Mouse (Mus musculus): ENCODE data around the gene Snx29. TPM values are rescaled to one million over a fixed set of nuclear protein-coding genes. Genes with fewer than 3 reads are reported as not detected.

Gene Snx29
- total and polyA plus RNA-seq, 3 experiments = 1.2 to 3.2 (median 3.1) TPM

GRCm38 (mm10) chr16:11750605-11751004, 427.9 kb downstream of the Snx29 start:
- Histone ChIP-seq H3K36me3 (replicated peaks in 1 of 2; ENCODE audit: control insufficient read depth in 1 of 2, insufficient read depth in 1 of 2, low read length in 1 of 2) (peaks cover 0 to 6% of the 10 kb centered on the region in 2 experiments), H3K4me2 (ENCODE audit: insufficient read depth, low read depth, poor library complexity, severe bottlenecking) (no peak overlapping the region), H3K9ac (ENCODE audit: insufficient read depth, low read depth) (no peak overlapping the region), H3K27me3 (replicated peaks) (no peaks in the 10 kb centered on the region), H3K79me2 (replicated peaks; ENCODE audit: control insufficient read depth, extremely low read depth, insufficient read depth, poor library complexity, severe bottlenecking) (no peaks in the 10 kb centered on the region), H3K27ac (ENCODE audit: insufficient read depth, low read depth) (no peak overlapping the region), H3K9me3 (replicated peaks; ENCODE audit: low read length) (no peaks in the 10 kb centered on the region), H3K4me3 (replicated peaks in 1 of 3; ENCODE audit: low read depth in 2 of 3, low read length in 2 of 3, poor library complexity in 1 of 3) (no peak overlapping the region), H3K4me1 (ENCODE audit: control insufficient read depth in 1 of 2, insufficient read depth in 2 of 2) (peaks cover 0 to 48% of the 10 kb centered on the region in 2 experiments; a peak in 3 of 4 replicates)
- TF ChIP-seq MXI1 (IDR thresholded peaks at IDR 0.05; ENCODE audit: low read depth, low read length) (no peak), MEF2A (IDR thresholded peaks at IDR 0.05; ENCODE audit: borderline replicate concordance, low read depth, low read length) (no peak), RAD21 (IDR thresholded peaks at IDR 0.05; ENCODE audit: low read depth, low read length) (no peak), BHLHE40 (IDR thresholded peaks at IDR 0.05; ENCODE audit: low read depth, low read length) (no peak), POLR2A (IDR thresholded peaks at IDR 0.05; ENCODE audit: low read depth, low read length) (no peak), POLR2AphosphoS2 (IDR thresholded peaks at IDR 0.05; ENCODE audit: low read depth, low read length) (no peak), RCOR1 (conservative IDR thresholded peaks at IDR 0.05; ENCODE audit: low read depth, low read length) (no peak), CHD2 (IDR thresholded peaks at IDR 0.05; ENCODE audit: low read length) (no peak), PAX5 (IDR thresholded peaks at IDR 0.05; ENCODE audit: low read length) (no peak), NELFE (IDR thresholded peaks at IDR 0.05; ENCODE audit: low read depth, low read length) (no peak)
- dilution Hi-C loops (cut with MboI; ENCODE audit: extremely low pct_ligation_motif_present, extremely low pct_unique_long_range_greater_than_20kb, low sequenced_read_pairs) = no loop called here
- in situ Hi-C loops (cut with MboI; ENCODE audit: low pct_ligation_motif_present, low pct_unique_long_range_greater_than_20kb, low sequenced_read_pairs) = no loop called here
- peak; percentile 29 for DNase-seq (ENCODE audit: extremely low read depth)

GRCm38 (mm10) chr16:11752557-11752956, 429.8 kb downstream of the Snx29 start:
- H3K27ac ChIP-seq (ENCODE audit: insufficient read depth, low read depth) = no peak overlapping the region
- H3K9me3 ChIP-seq (replicated peaks; ENCODE audit: low read length) = no peaks in the 10 kb centered on the region
- no peak overlapping the region for H3K4me2 ChIP-seq (ENCODE audit: insufficient read depth, low read depth, poor library complexity, severe bottlenecking)
- H3K9ac ChIP-seq (ENCODE audit: insufficient read depth, low read depth) = no peak overlapping the region
- dilution Hi-C loops (cut with MboI; ENCODE audit: extremely low pct_ligation_motif_present, extremely low pct_unique_long_range_greater_than_20kb, low sequenced_read_pairs) = no loop called here
- in situ Hi-C loops (cut with MboI; ENCODE audit: low pct_ligation_motif_present, low pct_unique_long_range_greater_than_20kb, low sequenced_read_pairs) = no loop called here
- H3K4me1 ChIP-seq (ENCODE audit: control insufficient read depth in 1 of 2, insufficient read depth in 2 of 2) = peaks cover 0 to 48% of the 10 kb centered on the region in 2 experiments; a peak in 3 of 4 replicates
- no peak overlapping the region for H3K4me3 ChIP-seq (replicated peaks in 1 of 3; ENCODE audit: low read depth in 2 of 3, low read length in 2 of 3, poor library complexity in 1 of 3)
- no peaks in the 10 kb centered on the region for H3K27me3 ChIP-seq (replicated peaks)
- peaks cover 0 to 9% of the 10 kb centered on the region in 2 experiments for H3K36me3 ChIP-seq (replicated peaks in 1 of 2; ENCODE audit: control insufficient read depth in 1 of 2, insufficient read depth in 1 of 2, low read length in 1 of 2)
- DNase-seq (ENCODE audit: extremely low read depth) = no peak
- TF ChIP-seq MEF2A (IDR thresholded peaks at IDR 0.05; ENCODE audit: borderline replicate concordance, low read depth, low read length) (no peak), CHD1 (IDR thresholded peaks at IDR 0.05; ENCODE audit: low read depth, low read length) (no peak), USF1 (IDR thresholded peaks at IDR 0.05; ENCODE audit: low read depth, low read length) (no peak), ZMIZ1 (IDR thresholded peaks at IDR 0.05; ENCODE audit: low read depth, low read length) (no peak), MAZ (IDR thresholded peaks at IDR 0.05; ENCODE audit: low read depth, low read length) (no peak), CTCF (conservative IDR thresholded peaks at IDR 0.05 in 1 of 2, IDR thresholded peaks at IDR 0.05 in 1 of 2; ENCODE audit: low read depth in 2 of 2, low read length in 2 of 2) (no peak), JUN (IDR thresholded peaks at IDR 0.05; ENCODE audit: insufficient read depth, low read depth, low read length) (no peak), NRF1 (IDR thresholded peaks at IDR 0.05; ENCODE audit: low read depth, low read length) (no peak), USF2 (conservative IDR thresholded peaks at IDR 0.05; ENCODE audit: low read depth, low read length) (no peak), MAFK (IDR thresholded peaks at IDR 0.05; ENCODE audit: insufficient replicate concordance, low read length) (no peak), KAT2A (IDR thresholded peaks at IDR 0.05; ENCODE audit: insufficient replicate concordance, low read length) (no peak), ZNF384 (IDR thresholded peaks at IDR 0.05; ENCODE audit: low read depth, low read length) (no peak), BHLHE40 (IDR thresholded peaks at IDR 0.05; ENCODE audit: low read depth, low read length) (no peak), POLR2A (IDR thresholded peaks at IDR 0.05; ENCODE audit: low read depth, low read length) (no peak), UBTF (IDR thresholded peaks at IDR 0.05; ENCODE audit: low read depth, low read length) (no peak), GABPA (IDR thresholded peaks at IDR 0.05; ENCODE audit: insufficient replicate concordance, low read depth, low read length) (no peak), NELFE (IDR thresholded peaks at IDR 0.05; ENCODE audit: low read depth, low read length) (no peak), HCFC1 (IDR thresholded peaks at IDR 0.05; ENCODE audit: low read depth, low read length) (no peak), E2F4 (IDR thresholded peaks at IDR 0.05; ENCODE audit: insufficient replicate concordance, low read depth, low read length) (no peak), ETS1 (conservative IDR thresholded peaks at IDR 0.05; ENCODE audit: low read depth, low read length) (no peak)
- H3K79me2 ChIP-seq (replicated peaks; ENCODE audit: control insufficient read depth, extremely low read depth, insufficient read depth, poor library complexity, severe bottlenecking) = no peaks in the 10 kb centered on the region

Data from CH12.LX (cell line).